Mouse (Mus musculus): ENCODE measurements around the gene Tmtc4. TPM values are rescaled to one million over a fixed set of nuclear protein-coding genes. Genes with fewer than 3 reads are reported as not detected.

Tmtc4 gene
- polyA plus RNA-seq, 1 experiment: 4.0 TPM

DNA sequence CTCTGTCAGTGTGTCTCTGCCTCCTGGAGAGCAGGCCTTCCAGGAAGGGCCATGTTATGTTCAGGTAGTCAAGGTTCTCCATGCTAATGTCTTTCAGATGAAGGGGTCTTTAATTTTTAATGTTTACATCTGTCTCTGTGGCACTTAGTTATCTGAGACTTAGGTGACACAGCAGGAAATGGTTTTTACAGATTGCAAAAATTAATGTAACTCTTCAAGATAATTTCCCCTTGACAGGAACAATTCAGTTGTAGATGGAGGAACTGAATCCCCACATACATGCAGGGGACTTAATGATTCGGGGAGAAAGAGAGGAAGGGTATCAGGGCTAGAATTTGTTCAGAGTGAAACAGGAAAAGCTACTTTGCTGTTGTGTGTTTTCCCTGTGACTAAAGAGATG lies 96.6 kb downstream of the Tmtc4 start:
- no peak for TF ChIP-seq CTCF (IDR thresholded peaks at IDR 0.05; ENCODE audit: extremely low read depth, insufficient read depth, insufficient read length, insufficient replicate concordance)
- TF ChIP-seq POLR2A (IDR thresholded peaks at IDR 0.05; ENCODE audit: low read depth, low read length): no peak
- Histone ChIP-seq H3K27ac (ENCODE audit: insufficient read depth, low read length) (no peak overlapping the region), H3K27me3 (ENCODE audit: control insufficient read depth, insufficient read depth, low read length) (no peaks in the 10 kb centered on the region), H3K4me3 (ENCODE audit: extremely low read depth, insufficient read depth, insufficient read length) (no peak overlapping the region), H3K4me1 (ENCODE audit: control insufficient read depth, insufficient read depth, insufficient read length) (no peaks in the 10 kb centered on the region), H3K36me3 (ENCODE audit: control insufficient read depth, insufficient read depth, low read length) (peaks cover 6% of the 10 kb centered on the region; the same call in 1 of the 2 replicates)
- DNase-seq (ENCODE audit: low read depth in 1 of 2, low spot score in 2 of 2): no peak
- WGBS: 58% methylated on average over 1 of the region's 1 CpGs

DNA sequence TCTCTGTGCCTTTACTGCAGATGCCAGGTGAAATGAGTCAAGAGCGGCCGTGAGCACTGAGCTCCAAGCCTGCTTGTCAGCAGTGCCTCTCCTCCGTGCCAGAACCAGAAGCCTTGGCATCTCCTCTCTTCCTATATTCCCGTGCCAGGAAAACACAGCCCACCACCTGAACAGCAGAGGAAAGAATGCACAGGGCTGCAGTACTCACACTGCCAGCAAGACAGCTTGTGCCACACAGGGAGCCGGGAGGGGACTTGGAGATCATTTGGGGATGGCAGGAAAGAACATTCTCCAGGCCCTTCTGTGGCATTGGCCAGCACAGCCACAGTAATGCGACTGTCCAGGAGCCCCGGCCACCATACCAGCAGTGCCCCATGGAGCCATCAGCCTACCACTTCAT lies 97.9 kb downstream of the Tmtc4 start:
- DNase-seq (ENCODE audit: low read depth in 1 of 2, low spot score in 2 of 2): no peak
- Histone ChIP-seq H3K27me3 (ENCODE audit: control insufficient read depth, insufficient read depth, low read length) (no peaks in the 10 kb centered on the region), H3K4me3 (ENCODE audit: extremely low read depth, insufficient read depth, insufficient read length) (no peak overlapping the region), H3K27ac (ENCODE audit: insufficient read depth, low read length) (no peak overlapping the region), H3K4me1 (ENCODE audit: control insufficient read depth, insufficient read depth, insufficient read length) (no peaks in the 10 kb centered on the region), H3K36me3 (ENCODE audit: control insufficient read depth, insufficient read depth, low read length) (0 out of 2 replicates have a peak, but pooled peaks cover 2% of the 10 kb centered on the region)
- WGBS: 95% methylated on average over 7 of the region's 7 CpGs
- TF ChIP-seq POLR2A (IDR thresholded peaks at IDR 0.05; ENCODE audit: low read depth, low read length) (no peak), CTCF (IDR thresholded peaks at IDR 0.05; ENCODE audit: extremely low read depth, insufficient read depth, insufficient read length, insufficient replicate concordance) (no peak)

DNA sequence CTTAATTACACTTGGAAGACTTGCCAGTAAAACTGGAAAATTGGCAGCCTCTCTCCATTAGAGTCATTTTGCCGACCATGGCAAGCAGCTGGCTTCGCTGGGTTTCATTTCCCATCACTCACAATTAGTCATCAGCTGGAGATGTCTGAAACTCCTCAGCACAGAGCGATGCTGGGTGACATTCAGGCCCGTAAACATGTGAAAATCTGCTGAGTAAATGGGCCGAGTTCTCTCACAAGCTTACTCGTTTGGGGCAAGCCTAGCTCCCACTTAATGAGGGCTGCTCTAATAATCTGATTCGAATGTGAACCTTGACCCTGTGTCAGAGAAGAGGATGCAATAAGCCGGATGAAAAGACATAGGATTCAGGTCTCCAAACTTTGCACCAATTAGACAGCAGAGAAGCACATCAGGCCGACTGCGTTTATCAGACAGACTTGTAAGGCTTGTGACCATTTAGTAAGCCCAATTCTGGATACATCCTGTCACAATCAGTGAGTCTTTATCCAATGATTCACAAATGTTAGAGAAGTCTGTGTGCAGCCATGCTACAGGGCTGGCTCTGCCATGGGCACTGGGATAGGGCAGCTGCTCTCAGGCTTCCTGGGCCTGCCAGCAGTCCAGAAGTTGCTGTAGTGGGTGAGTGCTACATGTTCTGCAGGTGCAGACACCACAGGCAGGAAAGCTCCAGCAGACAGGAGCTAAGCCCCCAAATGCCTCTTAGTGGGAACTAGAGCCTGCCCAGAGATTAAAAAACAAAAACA lies 99.8 kb downstream of the Tmtc4 start:
- WGBS: 78% methylated on average over 10 of the region's 10 CpGs
- DNase-seq (ENCODE audit: low read depth in 1 of 2, low spot score in 2 of 2): no peak
- Histone ChIP-seq H3K4me3 (ENCODE audit: extremely low read depth, insufficient read depth, insufficient read length) (no peak overlapping the region), H3K27ac (ENCODE audit: insufficient read depth, low read length) (no peak overlapping the region), H3K27me3 (ENCODE audit: control insufficient read depth, insufficient read depth, low read length) (no peaks in the 10 kb centered on the region), H3K36me3 (ENCODE audit: control insufficient read depth, insufficient read depth, low read length) (0 out of 2 replicates have a peak, but pooled peaks cover 2% of the 10 kb centered on the region), H3K4me1 (ENCODE audit: control insufficient read depth, insufficient read depth, insufficient read length) (no peaks in the 10 kb centered on the region)
- no peak for TF ChIP-seq CTCF (IDR thresholded peaks at IDR 0.05; ENCODE audit: extremely low read depth, insufficient read depth, insufficient read length, insufficient replicate concordance)
- TF ChIP-seq POLR2A (IDR thresholded peaks at IDR 0.05; ENCODE audit: low read depth, low read length): no peak

DNA sequence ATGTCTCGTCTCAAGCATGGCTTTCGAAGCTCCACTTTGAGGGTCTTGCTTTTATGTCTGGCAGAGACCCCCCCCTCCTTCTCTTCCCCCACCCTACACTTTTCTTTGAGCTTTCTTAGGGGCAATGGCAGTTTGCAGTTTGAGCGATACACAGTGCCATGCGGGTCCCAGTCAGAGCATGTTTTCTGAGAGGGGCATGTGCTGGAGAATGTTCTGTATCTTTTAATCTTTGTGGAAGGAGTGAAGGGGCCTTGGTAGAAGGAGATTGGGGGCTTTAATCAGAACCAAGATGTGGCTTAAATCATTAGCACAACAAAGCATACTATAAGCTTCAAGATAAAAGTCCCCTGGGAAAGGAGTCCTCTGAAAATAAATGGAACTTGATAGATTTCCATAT lies 100.4 kb downstream of the Tmtc4 start:
- H3K4me1 ChIP-seq (ENCODE audit: control insufficient read depth, insufficient read depth, insufficient read length): no peaks in the 10 kb centered on the region
- WGBS: 92% methylated on average over 4 of the region's 4 CpGs
- H3K4me3 ChIP-seq (ENCODE audit: extremely low read depth, insufficient read depth, insufficient read length): no peak overlapping the region
- no peak for DNase-seq (ENCODE audit: low read depth in 1 of 2, low spot score in 2 of 2)
- TF ChIP-seq POLR2A (IDR thresholded peaks at IDR 0.05; ENCODE audit: low read depth, low read length) (no peak), CTCF (IDR thresholded peaks at IDR 0.05; ENCODE audit: extremely low read depth, insufficient read depth, insufficient read length, insufficient replicate concordance) (no peak)
- H3K27me3 ChIP-seq (ENCODE audit: control insufficient read depth, insufficient read depth, low read length): no peaks in the 10 kb centered on the region
- 0 out of 2 replicates have a peak, but pooled peaks cover 2% of the 10 kb centered on the region for H3K36me3 ChIP-seq (ENCODE audit: control insufficient read depth, insufficient read depth, low read length)
- H3K27ac ChIP-seq (ENCODE audit: insufficient read depth, low read length): no peak overlapping the region

DNA sequence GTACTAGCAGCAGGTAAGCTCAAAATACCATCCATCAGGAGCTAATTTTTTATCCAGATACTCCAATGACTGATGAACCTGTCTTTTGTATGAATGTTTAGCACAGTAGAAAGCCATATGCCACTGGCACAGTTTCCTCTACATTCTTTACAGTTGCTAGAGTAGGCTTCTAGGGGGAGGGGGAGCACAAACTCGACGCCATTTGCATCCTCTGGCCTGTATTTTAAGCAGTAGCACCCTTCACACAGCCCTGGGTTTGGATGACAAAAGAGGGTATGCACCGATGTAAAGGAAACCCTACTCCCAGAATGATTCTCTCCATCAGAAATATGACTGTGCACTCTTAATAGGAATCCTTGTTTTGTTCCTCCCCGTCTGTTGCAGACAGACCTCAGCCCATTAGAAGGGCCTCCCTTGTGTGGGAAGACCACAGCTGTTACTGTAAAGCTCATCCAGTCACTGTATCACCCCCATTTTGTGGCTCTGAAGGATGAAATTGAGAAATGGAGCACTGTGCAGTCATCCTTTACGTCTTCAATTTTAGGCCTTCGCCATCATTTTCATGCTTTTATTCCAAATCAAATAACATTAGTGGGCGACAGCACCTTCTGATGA lies 100.9 kb downstream of the Tmtc4 start:
- TF ChIP-seq CTCF (IDR thresholded peaks at IDR 0.05; ENCODE audit: extremely low read depth, insufficient read depth, insufficient read length, insufficient replicate concordance) (no peak), POLR2A (IDR thresholded peaks at IDR 0.05; ENCODE audit: low read depth, low read length) (no peak)
- Histone ChIP-seq H3K4me1 (ENCODE audit: control insufficient read depth, insufficient read depth, insufficient read length) (no peaks in the 10 kb centered on the region), H3K27ac (ENCODE audit: insufficient read depth, low read length) (no peak overlapping the region), H3K4me3 (ENCODE audit: extremely low read depth, insufficient read depth, insufficient read length) (no peak overlapping the region), H3K27me3 (ENCODE audit: control insufficient read depth, insufficient read depth, low read length) (no peaks in the 10 kb centered on the region), H3K36me3 (ENCODE audit: control insufficient read depth, insufficient read depth, low read length) (0 out of 2 replicates have a peak, but pooled peaks cover 2% of the 10 kb centered on the region)
- WGBS: 90% methylated on average over 7 of the region's 7 CpGs
- DNase-seq (ENCODE audit: low read depth in 1 of 2, low spot score in 2 of 2): no peak

DNA sequence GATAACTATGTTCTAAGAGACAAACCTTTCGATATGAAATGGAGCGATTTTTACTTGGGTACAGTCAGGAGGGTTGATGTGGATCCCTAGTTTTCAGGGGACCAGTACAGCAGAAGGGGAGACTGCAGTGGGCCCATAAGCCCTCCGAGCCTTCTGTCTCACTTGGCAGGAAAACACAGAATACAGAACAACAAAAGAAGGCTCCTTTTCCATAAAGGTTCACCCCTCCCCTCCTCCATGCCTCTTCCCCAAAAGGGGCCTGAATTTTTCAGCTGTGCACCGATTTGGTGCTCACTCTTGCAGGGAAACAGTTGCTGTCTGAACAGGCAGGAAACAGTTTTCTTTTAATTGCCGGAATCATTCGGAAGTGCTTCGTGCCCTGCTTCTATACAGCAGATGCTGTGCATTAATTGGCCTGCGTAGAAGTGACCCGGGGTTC lies 101.6 kb downstream of the Tmtc4 start:
- no peak overlapping the region for H3K4me3 ChIP-seq (ENCODE audit: extremely low read depth, insufficient read depth, insufficient read length)
- H3K27ac ChIP-seq (ENCODE audit: insufficient read depth, low read length): no peak overlapping the region
- 0 out of 2 replicates have a peak, but pooled peaks cover 2% of the 10 kb centered on the region for H3K36me3 ChIP-seq (ENCODE audit: control insufficient read depth, insufficient read depth, low read length)
- WGBS: 88% methylated on average over 9 of the region's 9 CpGs
- H3K4me1 ChIP-seq (ENCODE audit: control insufficient read depth, insufficient read depth, insufficient read length): no peaks in the 10 kb centered on the region
- DNase-seq (ENCODE audit: low read depth in 1 of 2, low spot score in 2 of 2): no peak
- no peaks in the 10 kb centered on the region for H3K27me3 ChIP-seq (ENCODE audit: control insufficient read depth, insufficient read depth, low read length)
- TF ChIP-seq POLR2A (IDR thresholded peaks at IDR 0.05; ENCODE audit: low read depth, low read length) (no peak), CTCF (IDR thresholded peaks at IDR 0.05; ENCODE audit: extremely low read depth, insufficient read depth, insufficient read length, insufficient replicate concordance) (no peak)

DNA sequence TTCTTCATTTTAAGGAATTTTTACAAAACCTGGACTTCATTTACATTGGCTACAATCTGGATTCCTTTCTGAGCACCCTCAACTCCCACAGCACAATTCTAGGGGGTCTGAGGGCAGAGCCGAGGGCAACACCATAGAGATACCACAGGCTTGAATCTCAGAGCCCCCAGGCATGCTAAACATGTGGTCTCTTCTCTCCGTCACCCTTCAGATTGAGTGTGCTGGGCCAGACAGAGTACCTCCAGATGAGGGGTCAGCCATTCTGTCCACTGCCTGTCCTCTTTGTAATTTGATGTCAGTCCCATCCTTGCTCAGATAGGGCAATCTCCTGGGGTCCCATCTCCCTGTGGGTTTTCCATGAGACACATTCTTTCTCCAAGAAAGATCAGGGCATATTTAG lies 102.1 kb downstream of the Tmtc4 start:
- no peaks in the 10 kb centered on the region for H3K27me3 ChIP-seq (ENCODE audit: control insufficient read depth, insufficient read depth, low read length)
- TF ChIP-seq POLR2A (IDR thresholded peaks at IDR 0.05; ENCODE audit: low read depth, low read length) (no peak), CTCF (IDR thresholded peaks at IDR 0.05; ENCODE audit: extremely low read depth, insufficient read depth, insufficient read length, insufficient replicate concordance) (no peak)
- DNase-seq (ENCODE audit: low read depth in 1 of 2, low spot score in 2 of 2): no peak
- 0 out of 2 replicates have a peak, but pooled peaks cover 2% of the 10 kb centered on the region for H3K36me3 ChIP-seq (ENCODE audit: control insufficient read depth, insufficient read depth, low read length)
- 88% methylated on average over 2 of the region's 2 CpGs for WGBS
- H3K4me1 ChIP-seq (ENCODE audit: control insufficient read depth, insufficient read depth, insufficient read length): no peaks in the 10 kb centered on the region
- no peak overlapping the region for H3K4me3 ChIP-seq (ENCODE audit: extremely low read depth, insufficient read depth, insufficient read length)
- H3K27ac ChIP-seq (ENCODE audit: insufficient read depth, low read length): no peak overlapping the region
